Mouse (Mus musculus): Measurements from ENCODE around the gene Ece1. TPM values are rescaled to one million over a fixed set of nuclear protein-coding genes. Genes with fewer than 3 reads are reported as not detected.

Ece1 gene
- polyA plus RNA-seq, 1 experiment from 2014 or later, result 36.7 TPM

DNA sequence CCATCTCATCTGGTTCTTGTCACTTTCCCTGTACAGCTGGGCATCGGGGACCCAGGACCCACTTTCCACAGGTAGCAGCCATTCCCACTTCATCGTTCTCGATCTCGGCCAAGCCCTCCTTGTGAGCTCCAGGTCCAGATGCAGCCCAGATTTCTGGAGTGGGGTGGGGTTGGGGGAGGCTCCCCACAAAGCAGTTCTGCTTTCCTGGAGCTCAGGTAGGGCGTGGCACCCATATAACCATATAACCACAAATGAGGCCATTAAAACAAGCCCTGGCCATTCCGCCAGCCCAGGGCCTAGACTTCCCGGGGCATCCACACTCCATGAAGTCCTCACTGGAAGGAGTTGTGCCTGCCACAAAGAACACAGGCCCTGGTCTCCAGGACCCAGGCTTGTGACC is 46.5 kb downstream of the Ece1 start:
- Histone ChIP-seq H3K36me3 (no peaks in the 10 kb centered on the region), H3K27ac (no peak overlapping the region), H3K27me3 (no peaks in the 10 kb centered on the region), H3K4me3 (no peak overlapping the region), H3K9me3 (no peaks in the 10 kb centered on the region), H3K9ac (no peak overlapping the region), H3K4me1 (peaks cover 27% of the 10 kb centered on the region), H3K4me2 (replicated peaks) (no peak overlapping the region)
- no peak for ATAC-seq (ENCODE audit: insufficient number of reproducible peaks, insufficient read depth, low FRiP score, low TSS enrichment)
- 83% methylated on average over 7 of the region's 7 CpGs for WGBS

DNA sequence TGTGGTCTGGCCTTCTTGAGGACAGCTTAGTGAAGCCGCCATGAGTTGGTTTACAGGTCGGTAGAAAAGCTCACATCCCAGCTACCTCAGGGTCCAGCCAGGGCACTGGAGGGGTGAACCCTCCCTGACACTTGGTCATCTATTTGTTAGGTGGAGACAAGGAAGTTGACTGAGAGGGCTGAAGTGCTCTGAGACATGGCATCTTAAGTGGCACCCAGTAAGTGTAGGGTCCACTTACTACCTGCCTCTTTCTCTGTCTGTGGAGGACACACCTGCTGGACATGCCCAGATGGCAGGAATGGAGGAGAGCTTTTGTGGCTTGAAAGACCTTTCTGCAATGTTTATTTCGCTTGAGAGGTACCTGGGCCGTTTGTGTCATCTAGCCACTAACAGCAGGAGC is 46.9 kb downstream of the Ece1 start:
- WGBS, result 80% methylated on average over 4 of the region's 4 CpGs
- Histone ChIP-seq H3K27me3 (no peaks in the 10 kb centered on the region), H3K27ac (no peak overlapping the region), H3K36me3 (no peaks in the 10 kb centered on the region), H3K4me1 (peaks cover 31% of the 10 kb centered on the region), H3K9ac (no peak overlapping the region), H3K9me3 (no peaks in the 10 kb centered on the region), H3K4me3 (no peak overlapping the region), H3K4me2 (replicated peaks) (no peak overlapping the region)
- no peak for ATAC-seq (ENCODE audit: insufficient number of reproducible peaks, insufficient read depth, low FRiP score, low TSS enrichment)

DNA sequence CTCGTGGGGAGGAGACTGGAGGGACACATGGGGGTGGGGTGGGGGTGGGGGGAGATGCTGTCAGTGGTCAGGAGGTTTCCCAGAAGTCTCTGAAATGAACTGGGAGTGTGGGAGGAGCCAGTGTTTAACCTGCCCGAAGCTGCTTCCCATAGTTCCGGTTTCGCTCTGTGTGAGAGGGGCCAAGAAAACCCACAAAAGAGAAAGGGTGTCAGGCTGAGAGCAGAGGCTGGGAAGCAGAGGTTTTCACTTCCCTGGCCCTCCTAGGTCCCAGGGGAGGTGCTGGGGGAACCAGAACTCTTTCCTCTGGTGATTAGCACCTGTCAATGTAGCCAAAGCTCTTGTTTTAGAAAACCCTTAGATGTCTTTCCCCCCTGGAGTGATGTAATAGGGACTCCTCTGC is 47.4 kb downstream of the Ece1 start:
- no peak overlapping the region for H3K9ac ChIP-seq
- no peaks in the 10 kb centered on the region for H3K9me3 ChIP-seq
- no peak overlapping the region for H3K4me3 ChIP-seq
- peaks cover 35% of the 10 kb centered on the region for H3K4me1 ChIP-seq
- H3K4me2 ChIP-seq (replicated peaks), result no peak overlapping the region
- no peaks in the 10 kb centered on the region for H3K36me3 ChIP-seq
- H3K27ac ChIP-seq, result no peak overlapping the region
- H3K27me3 ChIP-seq, result no peaks in the 10 kb centered on the region
- 63% methylated on average over 4 of the region's 4 CpGs for WGBS
- no peak for ATAC-seq (ENCODE audit: insufficient number of reproducible peaks, insufficient read depth, low FRiP score, low TSS enrichment)

DNA sequence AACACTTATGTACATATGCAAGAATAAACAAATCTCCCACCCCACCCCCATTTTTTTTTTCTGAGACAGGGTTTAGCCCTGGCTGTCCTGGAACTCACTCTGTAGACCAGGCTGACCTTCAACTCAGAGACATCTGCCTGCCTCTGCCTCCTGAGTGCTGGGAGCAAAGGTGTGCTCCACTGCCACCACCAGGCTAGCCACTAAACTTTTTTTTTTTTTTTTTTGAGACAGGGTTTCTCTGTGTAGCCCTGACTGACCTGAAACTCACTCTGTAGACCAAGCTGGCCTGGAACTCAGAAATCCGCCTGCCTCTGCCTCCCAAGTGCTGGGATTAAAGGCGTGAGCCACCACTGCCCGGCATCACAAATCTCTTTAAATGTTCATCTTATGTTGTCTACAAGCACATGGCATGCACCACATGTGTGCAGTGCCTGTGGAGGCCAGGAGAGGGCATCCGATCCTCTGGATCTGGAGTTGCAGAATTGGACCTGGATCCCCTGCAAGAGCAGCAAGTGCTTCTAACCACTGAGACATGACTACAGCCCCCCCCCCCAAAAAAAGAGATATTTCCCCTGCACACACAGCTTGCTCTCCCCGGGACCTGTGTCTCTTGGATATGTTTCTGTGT is 48.5 kb downstream of the Ece1 start:
- H3K27me3 ChIP-seq, result no peaks in the 10 kb centered on the region
- H3K9ac ChIP-seq, result no peak overlapping the region
- no peak overlapping the region for H3K4me3 ChIP-seq
- peaks cover 35% of the 10 kb centered on the region for H3K4me1 ChIP-seq
- 94% methylated on average over 5 of the region's 5 CpGs for WGBS
- H3K36me3 ChIP-seq, result no peaks in the 10 kb centered on the region
- no peak for ATAC-seq (ENCODE audit: insufficient number of reproducible peaks, insufficient read depth, low FRiP score, low TSS enrichment)
- no peak overlapping the region for H3K27ac ChIP-seq
- H3K4me2 ChIP-seq (replicated peaks), result no peak overlapping the region
- no peaks in the 10 kb centered on the region for H3K9me3 ChIP-seq

DNA sequence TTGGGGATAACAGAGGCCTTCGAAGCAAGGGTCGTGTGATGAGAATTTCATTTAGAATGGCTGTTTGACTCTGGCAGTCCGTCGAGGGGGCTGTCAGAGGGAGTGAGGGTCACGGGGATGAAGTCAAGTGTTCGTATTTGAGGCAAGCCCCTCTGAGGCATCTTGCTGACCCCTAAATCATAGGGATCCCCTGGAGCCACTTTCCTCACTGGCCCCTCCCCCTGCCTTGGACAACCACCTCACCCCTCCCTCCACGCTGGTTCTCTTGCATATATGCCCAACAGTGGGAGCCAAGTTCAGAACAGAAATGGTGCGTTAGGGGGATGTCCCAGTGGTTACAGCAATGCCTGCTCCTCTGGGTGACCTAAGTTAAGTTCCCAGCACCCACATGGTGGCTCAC is 49.6 kb downstream of the Ece1 start:
- H3K27me3 ChIP-seq, result no peaks in the 10 kb centered on the region
- H3K36me3 ChIP-seq, result no peaks in the 10 kb centered on the region
- no peak overlapping the region for H3K4me2 ChIP-seq (replicated peaks)
- no peak overlapping the region for H3K27ac ChIP-seq
- WGBS, result 83% methylated on average over 8 of the region's 8 CpGs
- no peaks in the 10 kb centered on the region for H3K9me3 ChIP-seq
- no peak overlapping the region for H3K9ac ChIP-seq
- no peak for ATAC-seq (ENCODE audit: insufficient number of reproducible peaks, insufficient read depth, low FRiP score, low TSS enrichment)
- peaks cover 35% of the 10 kb centered on the region for H3K4me1 ChIP-seq
- H3K4me3 ChIP-seq, result no peak overlapping the region

DNA sequence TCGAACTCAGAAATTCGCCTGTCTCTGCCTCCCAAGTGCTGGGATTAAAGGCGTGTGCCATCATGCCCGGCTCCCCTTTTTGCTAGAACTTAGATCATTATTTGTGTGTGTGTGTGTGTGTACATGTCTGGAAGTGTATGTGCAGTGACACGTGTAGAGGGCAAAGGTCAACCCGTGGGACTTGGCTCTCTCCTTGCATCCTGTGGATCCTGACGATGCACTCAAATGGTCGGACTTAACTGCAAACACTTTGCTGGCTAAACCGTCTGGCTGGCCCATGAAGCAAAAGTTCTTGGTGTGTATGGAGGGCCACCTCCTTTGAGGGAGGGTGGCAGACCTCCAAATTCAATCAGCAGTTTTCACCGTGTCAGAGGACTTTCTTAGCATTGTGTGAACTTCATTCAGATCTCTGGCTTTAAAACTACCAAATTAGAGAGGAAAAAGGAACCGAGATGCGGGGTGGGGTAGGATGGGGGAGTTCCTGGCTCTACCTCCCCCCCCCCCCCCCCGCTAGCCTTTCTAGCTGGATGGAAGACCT is 50.8 kb downstream of the Ece1 start:
- H3K4me2 ChIP-seq (replicated peaks), result peak overlapping the region; percentile 93
- no peak overlapping the region for H3K27ac ChIP-seq
- H3K9me3 ChIP-seq, result no peaks in the 10 kb centered on the region
- H3K9ac ChIP-seq, result peak overlapping the region; percentile 62
- H3K4me3 ChIP-seq, result peak overlapping the region; percentile 54
- no peak for ATAC-seq (ENCODE audit: insufficient number of reproducible peaks, insufficient read depth, low FRiP score, low TSS enrichment)
- no peaks in the 10 kb centered on the region for H3K36me3 ChIP-seq
- WGBS, result 47% methylated on average over 13 of the region's 13 CpGs
- peaks cover 42% of the 10 kb centered on the region for H3K4me1 ChIP-seq
- H3K27me3 ChIP-seq, result no peaks in the 10 kb centered on the region

DNA sequence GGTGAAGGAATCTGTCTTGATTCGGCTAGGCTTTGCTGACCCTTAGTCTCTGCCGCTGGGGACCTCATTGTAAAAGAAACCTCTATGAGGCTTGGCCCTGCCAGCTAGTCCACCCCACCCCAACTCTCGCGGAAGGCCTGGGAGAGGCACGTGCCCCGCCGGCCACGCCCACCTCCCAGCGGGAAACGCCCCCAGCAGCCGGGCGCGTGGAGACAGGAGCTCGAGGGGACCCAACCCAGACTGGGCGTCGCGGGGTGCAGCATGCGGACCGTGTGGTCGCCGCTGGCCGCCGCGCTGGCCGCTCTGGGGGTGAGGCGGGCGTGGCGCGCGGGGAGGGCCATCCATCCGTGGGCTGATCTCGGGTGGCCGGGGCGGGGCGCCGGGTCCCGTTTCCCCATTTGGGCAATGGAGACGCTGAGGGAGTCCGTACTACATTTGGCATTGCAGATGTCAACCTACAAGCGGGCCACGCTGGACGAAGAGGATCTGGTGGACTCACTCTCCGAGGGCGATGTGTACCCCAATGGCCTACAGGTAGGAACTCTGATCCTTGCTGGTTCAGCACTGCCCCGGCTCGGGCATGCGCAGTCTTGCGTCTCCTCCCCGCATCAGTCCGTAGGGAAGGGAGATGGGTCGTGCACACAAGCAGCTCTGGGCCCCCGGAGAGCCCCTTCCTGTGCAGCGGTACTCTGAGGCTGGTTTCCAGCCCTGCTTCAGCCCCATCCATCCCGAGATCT is 51.5 kb downstream of the Ece1 start:
- 2% methylated on average over 54 of the region's 54 CpGs for whole genome bisulfite sequencing
- H3K4me3 ChIP-seq, result peak overlapping the region; percentile 54
- no peaks in the 10 kb centered on the region for H3K9me3 ChIP-seq
- H3K9ac ChIP-seq, result peak overlapping the region; percentile 62
- no peaks in the 10 kb centered on the region for H3K36me3 ChIP-seq
- H3K4me1 ChIP-seq, result peaks cover 42% of the 10 kb centered on the region
- peak; percentile 62 for ATAC-seq (ENCODE audit: insufficient number of reproducible peaks, insufficient read depth, low FRiP score, low TSS enrichment)
- H3K4me2 ChIP-seq (replicated peaks), result peak overlapping the region; percentile 93
- no peaks in the 10 kb centered on the region for H3K27me3 ChIP-seq
- H3K27ac ChIP-seq, result peak overlapping the region; percentile 55; the same call in 1 of the 2 replicates

DNA sequence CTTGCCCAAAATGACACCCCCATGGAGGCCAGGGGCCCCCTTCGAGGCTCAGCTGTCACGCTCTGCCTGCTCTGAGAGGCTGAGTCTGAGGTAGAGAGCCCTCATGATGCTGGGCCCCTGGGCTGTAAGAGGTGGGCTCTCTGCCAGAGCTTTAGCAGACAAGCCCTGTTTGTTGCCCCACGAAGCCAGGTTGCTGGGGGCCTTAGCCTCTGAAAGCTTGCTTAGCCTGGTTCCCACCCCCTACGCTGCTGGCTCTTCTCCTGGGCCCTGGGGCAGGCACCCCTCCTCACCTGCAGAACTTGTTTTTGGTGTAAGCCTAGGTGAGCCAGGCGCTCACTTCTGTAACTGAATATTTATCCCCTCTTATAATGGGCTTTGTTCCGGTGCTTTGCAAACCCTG is 55.6 kb downstream of the Ece1 start:
- 46% methylated on average over 6 of the region's 6 CpGs for whole genome bisulfite sequencing
- Histone ChIP-seq H3K4me2 (replicated peaks) (no peak overlapping the region), H3K9me3 (no peaks in the 10 kb centered on the region), H3K36me3 (peaks cover 11% of the 10 kb centered on the region; the same call in 1 of the 2 replicates), H3K27ac (peak overlapping the region; percentile 59), H3K9ac (no peak overlapping the region), H3K4me3 (no peak overlapping the region), H3K4me1 (peaks cover 62% of the 10 kb centered on the region), H3K27me3 (no peaks in the 10 kb centered on the region)
- ATAC-seq (ENCODE audit: insufficient number of reproducible peaks, insufficient read depth, low FRiP score, low TSS enrichment), result 0 out of 2 replicates have a peak, but pooled peaks have one; percentile 31

DNA sequence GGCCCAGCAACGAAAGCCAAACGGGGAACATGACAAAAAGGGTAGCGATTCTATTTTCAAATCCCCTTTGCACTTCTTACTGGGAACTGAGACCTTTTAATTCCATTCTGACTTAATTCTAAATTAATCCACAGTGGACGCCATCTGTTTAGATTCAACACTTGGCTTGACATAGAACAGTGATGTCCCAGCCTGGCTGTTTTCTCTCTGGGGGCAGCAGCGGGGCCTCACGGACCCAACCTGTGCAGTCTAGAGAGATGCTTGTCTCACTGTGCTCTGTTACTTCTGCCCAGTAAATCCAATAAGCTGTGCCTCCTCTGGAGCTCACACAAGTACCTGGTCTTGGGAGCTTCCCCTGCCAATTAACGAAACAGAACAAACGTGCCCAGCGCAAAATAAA is 56.5 kb downstream of the Ece1 start:
- no peak for ATAC-seq (ENCODE audit: insufficient number of reproducible peaks, insufficient read depth, low FRiP score, low TSS enrichment)
- Histone ChIP-seq H3K9ac (no peak overlapping the region), H3K27me3 (no peaks in the 10 kb centered on the region), H3K9me3 (no peaks in the 10 kb centered on the region), H3K4me3 (no peak overlapping the region), H3K36me3 (peaks cover 20% of the 10 kb centered on the region), H3K4me1 (peaks cover 54% of the 10 kb centered on the region), H3K4me2 (replicated peaks) (no peak overlapping the region), H3K27ac (0 out of 2 replicates have a peak overlapping the region, but pooled peaks have one; percentile 59)
- 64% methylated on average over 9 of the region's 9 CpGs for WGBS

DNA sequence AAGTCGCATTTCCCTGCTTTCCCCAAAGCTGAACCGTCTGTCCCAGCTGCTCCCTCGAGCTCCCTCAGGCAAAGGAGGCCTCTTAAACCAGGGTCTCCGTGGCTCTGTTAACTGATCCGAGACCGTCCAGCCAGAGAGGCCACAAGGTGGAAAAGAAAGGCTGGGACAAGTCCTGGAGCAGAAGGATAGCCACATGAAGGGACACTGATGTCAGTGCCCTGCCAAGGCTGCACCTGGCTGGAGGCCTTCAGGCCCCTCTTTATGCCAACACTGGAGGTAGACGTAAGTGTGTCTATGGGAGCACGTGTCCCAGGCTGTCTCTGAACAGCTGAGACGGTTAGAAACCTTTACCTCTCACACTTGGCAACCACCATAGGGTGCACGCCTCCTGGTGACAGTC is 57.1 kb downstream of the Ece1 start:
- no peaks in the 10 kb centered on the region for H3K27me3 ChIP-seq
- no peak overlapping the region for H3K4me3 ChIP-seq
- H3K27ac ChIP-seq, result peak overlapping the region; percentile 89; the same call in 1 of the 2 replicates
- no peaks in the 10 kb centered on the region for H3K9me3 ChIP-seq
- no peak overlapping the region for H3K4me2 ChIP-seq (replicated peaks)
- H3K36me3 ChIP-seq, result peaks cover 26% of the 10 kb centered on the region
- no peak for ATAC-seq (ENCODE audit: insufficient number of reproducible peaks, insufficient read depth, low FRiP score, low TSS enrichment)
- 53% methylated on average over 10 of the region's 10 CpGs for WGBS
- no peak overlapping the region for H3K9ac ChIP-seq
- H3K4me1 ChIP-seq, result peaks cover 48% of the 10 kb centered on the region

DNA sequence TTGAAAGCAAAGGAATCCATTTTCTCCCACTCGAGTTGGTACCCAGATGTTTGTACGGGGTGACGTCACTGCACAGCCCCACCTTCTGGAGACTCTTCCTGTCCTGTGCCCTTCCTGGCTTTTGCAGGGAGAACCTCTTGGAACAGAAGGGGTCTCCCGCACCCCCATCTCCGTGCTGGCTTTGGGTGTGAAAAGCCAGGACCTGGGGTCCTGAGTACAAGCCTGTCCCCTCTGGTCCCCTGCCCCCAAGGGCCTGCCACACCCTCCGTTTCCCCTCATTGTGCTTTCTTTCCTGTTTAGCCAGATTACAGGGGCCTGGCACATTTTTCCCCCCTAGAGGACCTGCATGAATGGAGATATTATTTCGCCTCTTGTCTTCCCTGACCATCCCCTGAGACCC is 58.0 kb downstream of the Ece1 start:
- H3K27me3 ChIP-seq, result no peaks in the 10 kb centered on the region
- H3K4me3 ChIP-seq, result no peak overlapping the region
- no peak overlapping the region for H3K9ac ChIP-seq
- no peaks in the 10 kb centered on the region for H3K9me3 ChIP-seq
- 18% methylated on average over 7 of the region's 7 CpGs for WGBS
- H3K36me3 ChIP-seq, result peaks cover 27% of the 10 kb centered on the region
- H3K4me1 ChIP-seq, result peaks cover 46% of the 10 kb centered on the region
- ATAC-seq (ENCODE audit: insufficient number of reproducible peaks, insufficient read depth, low FRiP score, low TSS enrichment), result no peak
- H3K27ac ChIP-seq, result peak overlapping the region; percentile 89
- H3K4me2 ChIP-seq (replicated peaks), result peak overlapping the region; percentile 36

DNA sequence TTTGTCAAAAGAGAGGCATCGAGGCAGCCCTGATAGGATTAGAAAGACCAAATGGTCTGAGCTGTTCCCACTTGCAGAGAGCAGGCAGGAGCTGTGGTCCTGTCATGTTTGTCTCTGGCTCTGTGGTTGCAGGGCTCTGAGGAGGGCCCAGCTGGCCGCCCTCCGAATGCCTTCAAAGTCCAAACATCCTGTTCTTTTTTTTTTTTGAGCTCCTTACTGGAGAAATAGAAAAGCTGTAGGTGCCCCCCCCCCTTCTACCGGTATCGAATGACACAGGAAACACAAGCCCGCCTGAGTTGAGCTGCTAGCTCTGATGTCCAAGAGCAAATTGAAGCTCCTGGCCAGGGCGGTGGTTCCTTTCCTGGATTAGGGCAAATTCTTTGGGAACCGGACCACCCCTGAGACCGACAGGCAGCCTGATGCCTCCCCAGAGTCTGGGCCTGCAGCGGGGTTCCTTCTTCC is 58.5 kb downstream of the Ece1 start:
- WGBS, result 3% methylated on average over 10 of the region's 10 CpGs
- H3K4me3 ChIP-seq, result no peak overlapping the region
- peaks cover 27% of the 10 kb centered on the region for H3K36me3 ChIP-seq
- peak overlapping the region; percentile 36 for H3K4me2 ChIP-seq (replicated peaks)
- H3K27ac ChIP-seq, result peak overlapping the region; percentile 89
- H3K9ac ChIP-seq, result peak overlapping the region; percentile 36; the same call in 1 of the 2 replicates
- H3K9me3 ChIP-seq, result no peaks in the 10 kb centered on the region
- 0 out of 2 replicates have a peak, but pooled peaks have one; percentile 48 for ATAC-seq (ENCODE audit: insufficient number of reproducible peaks, insufficient read depth, low FRiP score, low TSS enrichment)
- H3K4me1 ChIP-seq, result peaks cover 46% of the 10 kb centered on the region
- H3K27me3 ChIP-seq, result no peaks in the 10 kb centered on the region
